In the genomic region with DNA sequence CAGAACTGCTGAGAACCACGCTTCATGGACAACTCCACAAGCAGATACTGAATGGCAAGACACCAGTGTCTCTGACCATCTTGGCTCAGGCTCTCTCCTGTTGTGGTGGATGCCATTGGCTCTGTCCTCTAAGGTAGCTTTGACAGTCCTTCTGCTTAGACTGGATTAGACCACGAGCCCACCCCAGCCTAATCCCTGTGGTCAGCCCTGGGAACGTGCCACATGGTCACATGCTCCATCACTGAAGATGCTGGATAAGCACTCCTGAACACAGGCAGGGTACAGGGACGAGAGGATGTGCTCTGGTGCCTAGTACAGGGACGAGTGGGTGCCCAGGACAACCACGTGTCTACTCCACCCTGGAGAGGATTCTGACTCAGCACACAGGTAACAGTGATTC, we compare ENCODE assay signal across 20 mouse cellular contexts.
A peak's percentile ranks its signal among the peaks of the same experiment; 100 is the strongest.
DNase-seq lines count a peak whose midpoint lies in the region; ATAC-seq lines count a peak whose summit lies in the region.
"Had no signal": no experiment of that assay in that cellular context is flagged by ENCODE, and none has a peak within 500 bp of the region (broad histone marks: within the 10 kb centered on the region; RNA-seq: fewer than 3 reads in every experiment).

No protein-coding gene starts in this region.

- no peak overlapping the region for H3K27ac ChIP-seq in kidney, embryonic 15.5 days
- H3K27ac ChIP-seq: embryonic facial prominence, embryonic 10.5 days; forebrain, embryonic 13.5 days; gastrocnemius, adult 2 months; heart, embryonic 10.5 days; hindbrain, embryonic 12.5 days had no signal

- no peaks in the 10 kb centered on the region for H3K9me3 ChIP-seq in kidney, embryonic 15.5 days (replicated peaks)
- H3K9me3 ChIP-seq: embryonic facial prominence, embryonic 10.5 days; forebrain, embryonic 13.5 days; heart, embryonic 10.5 days; hindbrain, embryonic 12.5 days had no signal

- H3K36me3 ChIP-seq in kidney, embryonic 15.5 days: no peaks in the 10 kb centered on the region
- H3K36me3 ChIP-seq: embryonic facial prominence, embryonic 10.5 days; heart, embryonic 10.5 days; hindbrain, embryonic 12.5 days had no signal

- no peaks in the 10 kb centered on the region for H3K27me3 ChIP-seq in kidney, embryonic 15.5 days
- H3K27me3 ChIP-seq: forebrain, embryonic 13.5 days; hindbrain, embryonic 12.5 days had no signal

- no peak for ATAC-seq in cerebellum, adult (ENCODE audit: insufficient number of reproducible peaks, low FRiP score, low TSS enrichment)
- no peak for ATAC-seq in kidney, embryonic 15.5 days (replicated peaks; ENCODE audit: low FRiP score)
- no peak for ATAC-seq in inflammation-experienced regulatory T-cells, adult 6 months
- ATAC-seq: forebrain, embryonic 13.5 days; forebrain, postnatal 0 days; hindbrain, embryonic 16.5 days had no signal

- H3K4me1 ChIP-seq in kidney, embryonic 15.5 days: no peaks in the 10 kb centered on the region
- H3K4me1 ChIP-seq: forebrain, embryonic 13.5 days; heart, embryonic 10.5 days; hindbrain, embryonic 12.5 days had no signal

- no peak overlapping the region for H3K9ac ChIP-seq in kidney, embryonic 15.5 days
- H3K9ac ChIP-seq: forebrain, embryonic 13.5 days; forebrain, postnatal 0 days; hindbrain, embryonic 12.5 days had no signal

- DNase-seq in cerebellum, adult 18-20 months: peak; percentile 41 to 42
- peak; percentile 12 for DNase-seq in kidney, adult 11 months
- DNase-seq in cerebellum, adult 9-10 months: peak; percentile 55
- peak; percentile 58 for DNase-seq in cerebellum, postnatal 25 days
- no peak for DNase-seq in lung, postnatal 4 days
- DNase-seq: adrenal gland, postnatal 10 days; forebrain, postnatal 0 days; gastrocnemius, adult 2 months; gastrocnemius, postnatal 25 days; heart, postnatal 10 days; heart, postnatal 4 days; kidney, adult 18-20 months had no signal

- no peak overlapping the region for H3K4me3 ChIP-seq in kidney, embryonic 15.5 days (replicated peaks)
- H3K4me3 ChIP-seq: embryonic facial prominence, embryonic 10.5 days; forebrain, embryonic 13.5 days; gastrocnemius, adult 2 months; heart, embryonic 10.5 days; hindbrain, embryonic 12.5 days had no signal

- no peak overlapping the region for H3K4me2 ChIP-seq in kidney, embryonic 15.5 days
- H3K4me2 ChIP-seq: forebrain, embryonic 13.5 days; hindbrain, embryonic 12.5 days had no signal

- 89% methylated on average over 6 of the region's 6 CpGs for WGBS in kidney, embryonic 15.5 days

Comparison
In these comparisons a context has a peak if more than half of its experiments do, and no peak if none do; other contexts are left out.
1. DNase-seq: peak in cerebellum, adult 18-20 months (2 of 2), kidney, adult 11 months (single experiment), cerebellum, adult 9-10 months (single experiment) and cerebellum, postnatal 25 days (2 of 2); none in lung, postnatal 4 days (0 of 2).